Mouse (Mus musculus): ENCODE results near the gene Trim42.
A peak's percentile ranks its signal among the peaks of the same experiment; 100 is the strongest.

- TF ChIP-seq USF1 (IDR thresholded peaks at IDR 0.05; ENCODE audit: low read depth) (no peak), POLR2AphosphoS2 (IDR thresholded peaks at IDR 0.05; ENCODE audit: insufficient read length, low read depth) (peak; percentile 34), POLR2A (IDR thresholded peaks at IDR 0.05; ENCODE audit: insufficient read length, low read depth) (peak; percentile 49), MYOD1 (IDR thresholded peaks at IDR 0.05; ENCODE audit: control insufficient read depth in 1 of 3, insufficient read length in 2 of 3, low read depth in 2 of 3) (no peak), TCF12 (IDR thresholded peaks at IDR 0.05; ENCODE audit: insufficient read depth, poor library complexity, severe bottlenecking) (no peak), REST (IDR thresholded peaks at IDR 0.05; ENCODE audit: insufficient read depth, insufficient read length) (no peak), MYOG (IDR thresholded peaks at IDR 0.05; ENCODE audit: control insufficient read depth in 1 of 3, insufficient read depth in 1 of 3, insufficient read length in 2 of 3, low read depth in 2 of 3) (no peak), E2F4 (IDR thresholded peaks at IDR 0.05; ENCODE audit: insufficient read depth) (no peak)
Measured at GRCm38 (mm10) chr9:97311614-97312013, 58.1 kb downstream of the Trim42 start.
